Mouse (Mus musculus): ENCODE measurements around the gene Atp2b2. TPM values are rescaled to one million over a fixed set of nuclear protein-coding genes. Genes with fewer than 3 reads are reported as not detected.

The Atp2b2 gene
- total RNA-seq, 2 experiments from 2014 or later = 0.15 TPM; not detected in 1

DNA sequence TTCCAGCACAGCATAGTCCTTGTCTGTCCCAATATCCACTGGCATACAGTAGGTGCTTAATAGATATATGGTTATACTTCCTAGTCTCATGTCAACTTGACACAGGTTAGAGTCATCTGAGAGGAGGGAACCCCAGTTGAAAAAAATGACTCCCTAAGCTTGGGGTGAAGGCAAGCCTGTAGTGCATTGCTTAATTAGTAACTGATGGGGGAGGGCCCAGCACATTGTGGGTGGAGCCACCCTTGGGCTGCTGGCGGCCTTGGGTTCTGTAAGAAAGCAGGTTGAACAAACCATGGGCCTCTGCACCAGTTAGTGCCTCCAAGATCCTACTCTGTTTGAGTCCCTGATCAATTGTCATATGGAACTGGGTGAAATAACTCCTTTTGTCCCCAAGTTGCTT is 231.0 kb downstream of the Atp2b2 start:
- ATAC-seq (replicated peaks; ENCODE audit: poor library complexity, severe bottlenecking) = peak; percentile 58

DNA sequence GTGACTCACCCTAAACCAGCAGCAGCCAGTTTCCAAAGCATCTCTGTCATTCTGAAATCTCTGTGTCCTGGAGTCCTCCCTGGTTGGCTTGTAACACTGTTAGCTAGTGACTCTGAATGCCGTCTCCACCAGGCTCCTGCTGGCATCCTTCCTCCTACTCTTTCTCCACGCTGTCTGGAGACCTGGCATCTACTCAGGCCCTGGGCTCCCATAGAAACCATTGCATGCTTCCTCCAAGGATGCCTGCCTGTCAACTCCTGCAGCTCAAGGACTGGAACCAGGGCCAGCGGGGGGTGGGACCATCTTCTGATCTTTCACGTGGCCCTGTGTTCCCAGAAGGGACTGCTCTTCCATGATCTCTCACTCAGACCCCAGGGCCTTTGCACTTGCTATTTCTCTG is 231.7 kb downstream of the Atp2b2 start:
- no peak for ATAC-seq (replicated peaks; ENCODE audit: poor library complexity, severe bottlenecking)

GRCm38 (mm10) chr6:113806241-113806640 is 236.2 kb downstream of the Atp2b2 start:
- ATAC-seq (replicated peaks; ENCODE audit: poor library complexity, severe bottlenecking) = no peak

DNA sequence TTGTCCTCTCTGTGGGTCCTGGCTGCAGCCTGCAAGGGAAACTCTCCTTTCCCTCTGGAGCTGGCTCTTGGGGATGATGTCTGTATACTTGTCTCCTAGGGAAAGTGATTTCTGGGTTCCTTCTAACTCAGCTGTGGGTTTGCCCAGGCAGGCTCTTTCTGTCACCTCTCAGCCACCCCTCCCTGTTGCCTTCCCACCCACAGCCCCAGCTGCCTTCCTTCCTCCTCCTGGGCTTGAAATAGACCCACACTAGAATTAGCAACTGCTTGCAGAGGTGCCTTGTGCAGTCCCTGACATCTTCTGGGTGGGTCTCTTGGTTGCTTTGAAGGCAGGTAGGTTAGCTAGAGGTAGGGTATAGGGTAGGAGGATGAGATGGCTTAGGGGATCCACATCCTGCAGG is 241.2 kb downstream of the Atp2b2 start:
- ATAC-seq (replicated peaks; ENCODE audit: poor library complexity, severe bottlenecking) = 0 out of 2 replicates have a peak, but pooled peaks have one; percentile 36

DNA sequence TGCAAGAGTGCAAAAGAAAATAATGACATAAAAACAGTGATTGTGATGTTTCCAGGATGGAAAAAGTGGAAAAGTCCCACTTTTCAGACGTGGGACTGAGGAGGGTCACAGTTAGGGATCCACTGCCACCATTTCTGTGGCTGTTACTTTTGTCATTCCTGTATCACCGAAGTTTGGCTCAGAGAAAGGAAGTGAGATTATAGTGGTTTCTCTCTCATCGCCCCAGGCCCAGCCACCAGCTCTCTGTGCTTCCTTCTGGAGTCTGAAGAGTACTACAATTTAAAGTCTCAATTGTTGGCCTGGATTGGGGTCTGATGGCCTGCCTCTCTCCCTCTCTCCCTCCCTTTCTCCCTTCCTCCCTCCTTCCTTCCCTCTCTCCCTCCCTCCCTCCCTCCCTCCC is 242.5 kb downstream of the Atp2b2 start:
- ATAC-seq (replicated peaks; ENCODE audit: poor library complexity, severe bottlenecking) = peak; percentile 71

DNA sequence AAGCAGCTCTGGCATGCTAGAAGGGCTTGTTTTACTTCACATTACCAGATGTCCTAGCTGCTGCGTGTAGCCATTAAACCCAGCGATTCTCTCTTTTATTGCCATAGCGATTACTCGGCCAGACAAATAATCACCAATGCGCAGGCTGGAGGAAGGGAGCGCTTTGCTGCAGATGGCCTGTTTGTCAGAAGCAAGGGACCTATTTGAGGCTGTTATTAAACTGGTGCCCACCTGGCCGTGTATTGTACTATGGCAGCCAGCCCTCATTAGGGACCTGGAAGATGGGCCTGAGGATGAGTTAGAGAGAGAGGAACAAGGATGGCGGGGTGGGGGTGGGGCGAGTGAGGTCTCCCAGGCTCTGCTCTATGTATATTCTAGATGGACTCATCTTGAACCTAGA is 243.1 kb downstream of the Atp2b2 start:
- ATAC-seq (replicated peaks; ENCODE audit: poor library complexity, severe bottlenecking) = no peak

DNA sequence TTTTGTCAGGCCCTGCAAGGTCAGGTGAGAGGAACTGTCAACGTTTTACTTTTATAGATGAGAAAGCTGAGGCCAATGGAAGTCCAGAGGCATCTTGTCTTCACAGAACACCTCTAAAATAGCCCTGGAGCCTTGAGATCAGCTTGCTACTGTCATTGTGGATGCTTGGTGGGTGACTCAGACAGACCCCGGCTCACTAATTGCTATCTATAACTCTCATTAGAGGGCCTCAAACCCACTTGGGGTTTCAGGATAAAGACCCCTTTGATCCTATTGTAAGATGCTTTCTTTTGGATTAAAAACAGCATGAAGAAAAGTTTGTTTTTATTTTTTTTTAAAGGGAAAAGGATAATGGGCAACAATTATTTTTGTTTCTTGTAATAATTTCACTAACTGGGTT is 243.5 kb downstream of the Atp2b2 start:
- no peak for ATAC-seq (replicated peaks; ENCODE audit: poor library complexity, severe bottlenecking)

DNA sequence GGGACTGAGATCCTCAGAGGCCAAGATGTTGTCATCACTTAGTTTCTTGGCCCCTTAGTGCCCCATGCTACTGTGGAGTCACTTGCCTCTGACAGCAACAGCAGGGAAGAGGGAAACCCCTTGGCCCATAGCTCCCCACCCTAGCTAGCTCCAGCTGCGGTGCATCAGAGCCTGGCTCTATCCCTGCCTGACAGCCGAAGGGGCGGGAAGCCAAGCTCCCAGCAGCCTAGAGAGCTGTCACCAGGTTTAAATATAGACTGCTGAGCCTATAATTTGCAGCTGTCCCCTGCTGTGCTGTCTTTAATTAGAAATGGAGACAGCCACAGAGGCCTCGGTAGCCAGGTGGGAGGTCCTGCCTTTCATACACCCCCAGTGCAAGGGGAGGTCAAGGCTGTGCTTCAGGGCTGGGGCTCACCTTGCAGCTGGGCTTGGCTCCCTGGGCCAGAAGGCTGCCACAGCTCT is 247.1 kb downstream of the Atp2b2 start:
- ATAC-seq (replicated peaks; ENCODE audit: poor library complexity, severe bottlenecking) = no peak

DNA sequence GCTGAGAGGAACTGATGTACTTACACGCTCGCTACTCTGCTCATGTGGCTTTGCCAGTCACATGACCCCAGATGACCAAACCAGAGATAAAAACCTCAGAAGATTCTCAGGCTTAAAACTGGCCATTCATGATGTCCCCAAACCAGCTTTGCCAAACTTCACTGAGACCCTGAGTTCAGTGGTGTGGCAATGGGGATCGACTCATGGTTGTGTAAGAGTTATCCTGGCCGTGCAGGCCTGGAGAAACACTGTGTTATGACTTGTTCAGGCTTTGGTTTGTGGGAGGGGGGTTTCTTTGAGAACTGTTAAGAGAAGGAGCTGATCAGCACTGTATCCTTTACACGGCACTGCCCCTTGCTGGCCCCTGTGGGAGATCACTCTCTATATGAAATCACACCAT is 250.0 kb downstream of the Atp2b2 start:
- ATAC-seq (replicated peaks; ENCODE audit: poor library complexity, severe bottlenecking) = peak; percentile 56

- ATAC-seq (replicated peaks; ENCODE audit: poor library complexity, severe bottlenecking) = no peak
These were observed 251.4 kb downstream of the Atp2b2 start for GRCm38 (mm10) chr6:113791012-113791411.

DNA sequence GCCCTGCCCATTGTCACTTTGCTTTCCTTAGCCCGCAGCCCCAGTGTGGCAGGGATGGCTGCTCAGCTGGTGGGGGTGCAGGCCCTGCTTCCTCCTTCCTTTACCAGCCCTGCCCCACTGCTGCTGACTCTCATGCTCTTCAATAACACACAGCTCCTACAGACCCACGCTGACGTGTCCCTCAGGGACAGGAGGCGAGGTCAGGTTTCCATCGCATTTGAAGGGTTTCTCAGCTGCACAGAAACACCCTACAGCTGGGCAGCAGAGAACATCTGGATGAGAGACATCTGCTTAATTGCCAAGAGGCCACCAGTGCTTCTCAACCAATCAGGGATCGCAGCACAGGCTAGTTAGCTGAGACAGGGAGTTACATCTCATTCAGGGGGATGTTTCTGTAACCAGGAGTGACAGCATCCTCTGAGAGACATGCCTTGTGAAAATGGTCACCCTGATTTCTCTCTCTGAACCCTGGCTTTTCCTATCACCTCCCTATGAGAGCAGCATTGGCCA is 254.9 kb downstream of the Atp2b2 start:
- no peak for ATAC-seq (replicated peaks; ENCODE audit: poor library complexity, severe bottlenecking)

GRCm38 (mm10) chr6:113785658-113786057 is 256.8 kb downstream of the Atp2b2 start:
- ATAC-seq (replicated peaks; ENCODE audit: poor library complexity, severe bottlenecking) = peak; percentile 84

GRCm38 (mm10) chr6:113778229-113778753 is 264.1 kb downstream of the Atp2b2 start:
- no peak for ATAC-seq (replicated peaks; ENCODE audit: poor library complexity, severe bottlenecking)

DNA sequence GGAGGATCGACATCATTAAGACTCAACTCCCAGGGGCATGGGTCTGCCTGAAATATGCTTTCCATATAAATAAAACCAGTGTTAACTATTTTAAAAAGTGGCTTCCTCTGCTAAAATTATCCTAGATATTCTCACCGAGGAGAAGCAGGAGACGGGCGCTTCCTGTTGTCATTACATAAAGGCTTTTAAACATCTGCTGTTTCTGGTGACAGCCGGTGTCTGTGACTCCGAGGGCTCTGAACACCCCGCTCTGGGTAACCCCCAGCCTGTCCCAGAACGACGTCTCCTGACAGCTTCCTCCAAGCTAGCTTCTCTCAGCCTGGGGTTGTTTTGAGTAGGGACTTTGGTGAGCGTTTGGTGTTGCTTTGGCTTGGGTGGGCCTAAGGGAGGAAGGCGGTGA is 273.6 kb downstream of the Atp2b2 start:
- ATAC-seq (replicated peaks; ENCODE audit: poor library complexity, severe bottlenecking) = no peak

DNA sequence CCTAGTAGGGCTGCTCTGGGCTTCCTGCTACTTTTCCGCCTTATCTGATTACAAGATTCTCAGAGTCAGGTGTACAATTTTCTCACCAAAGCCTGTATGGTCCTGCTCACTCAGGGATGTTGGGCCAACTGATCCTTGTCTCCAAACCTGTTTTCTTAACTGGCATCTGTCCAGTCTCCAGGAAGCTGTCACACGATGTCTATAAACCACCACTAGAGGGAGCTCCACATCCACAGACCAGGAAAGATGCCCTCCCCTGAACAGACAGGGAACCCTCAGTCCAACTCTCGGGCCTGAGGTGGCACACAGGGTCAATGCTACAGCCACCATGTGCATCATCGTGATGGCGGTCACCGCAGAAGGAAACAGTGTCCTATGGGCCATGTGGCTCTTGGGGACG is 280.8 kb downstream of the Atp2b2 start:
- ATAC-seq (replicated peaks; ENCODE audit: poor library complexity, severe bottlenecking) = peak; percentile 72

- ATAC-seq (replicated peaks; ENCODE audit: poor library complexity, severe bottlenecking) = peak; percentile 69
These were observed 293.2 kb downstream of the Atp2b2 start for GRCm38 (mm10) chr6:113749119-113749685.

DNA sequence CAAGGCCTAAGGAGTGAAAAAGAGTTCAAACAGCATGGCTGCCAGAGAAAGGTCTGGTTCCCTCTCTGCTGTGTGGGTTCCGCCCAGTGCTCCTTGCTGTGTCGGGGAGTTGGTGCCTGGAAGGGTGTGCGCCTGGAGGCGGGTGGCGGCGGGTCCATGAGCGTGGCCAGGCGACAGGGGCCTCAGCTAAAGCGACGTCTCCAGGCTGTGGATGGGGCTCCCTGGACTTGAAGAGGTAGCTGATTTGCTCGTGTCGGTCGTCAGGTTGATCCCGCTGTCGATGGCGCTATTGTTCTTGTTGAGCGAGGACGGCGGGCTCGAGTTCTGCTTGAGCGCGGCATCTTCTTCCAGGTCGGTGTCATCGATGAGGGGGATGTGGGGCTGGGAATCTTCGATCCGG is 294.1 kb downstream of the Atp2b2 start:
- ATAC-seq (replicated peaks; ENCODE audit: poor library complexity, severe bottlenecking) = peak; percentile 46

DNA sequence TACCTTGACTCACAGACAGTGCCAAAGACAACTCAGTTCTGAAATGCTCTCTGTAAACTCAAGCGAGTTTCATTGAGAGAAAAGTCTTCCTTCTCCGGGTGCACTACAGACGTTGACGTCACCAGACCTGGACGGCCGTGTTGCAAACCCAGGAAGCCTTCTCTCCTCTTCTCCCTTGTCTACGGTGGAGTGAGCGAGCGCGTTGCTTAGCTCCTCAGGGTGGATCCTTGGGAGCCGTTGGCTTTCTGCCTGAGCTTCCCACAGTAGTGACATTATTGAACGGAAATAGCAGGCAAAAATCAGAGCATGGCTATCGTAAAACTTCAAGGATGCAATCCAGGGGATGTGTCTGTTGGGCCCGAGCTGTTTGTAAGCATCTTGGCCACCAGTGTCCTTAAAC is 295.1 kb downstream of the Atp2b2 start:
- ATAC-seq (replicated peaks; ENCODE audit: poor library complexity, severe bottlenecking) = no peak

DNA sequence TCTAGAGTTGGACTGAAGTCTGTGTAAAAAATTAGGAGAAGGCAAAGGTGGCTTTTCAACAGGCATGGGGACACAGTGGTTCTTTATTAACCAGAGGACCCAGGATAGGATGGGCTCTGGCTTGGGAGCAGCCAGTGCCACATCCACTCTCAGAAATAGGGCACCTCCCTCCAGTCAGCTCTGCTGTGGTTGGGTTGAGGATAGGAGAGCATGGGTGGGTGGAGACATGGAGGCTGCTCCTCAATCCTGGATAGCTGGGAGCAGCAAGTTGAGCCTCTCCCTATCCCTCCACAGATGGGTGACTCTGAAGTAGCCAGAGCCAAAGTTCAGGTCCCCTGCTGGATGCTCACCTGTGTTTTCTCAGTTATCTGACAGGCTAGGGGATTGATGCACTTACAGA is 297.3 kb downstream of the Atp2b2 start:
- no peak for ATAC-seq (replicated peaks; ENCODE audit: poor library complexity, severe bottlenecking)

- no peak for ATAC-seq (replicated peaks; ENCODE audit: poor library complexity, severe bottlenecking)
These were observed 299.3 kb downstream of the Atp2b2 start for GRCm38 (mm10) chr6:113743111-113743510.

DNA sequence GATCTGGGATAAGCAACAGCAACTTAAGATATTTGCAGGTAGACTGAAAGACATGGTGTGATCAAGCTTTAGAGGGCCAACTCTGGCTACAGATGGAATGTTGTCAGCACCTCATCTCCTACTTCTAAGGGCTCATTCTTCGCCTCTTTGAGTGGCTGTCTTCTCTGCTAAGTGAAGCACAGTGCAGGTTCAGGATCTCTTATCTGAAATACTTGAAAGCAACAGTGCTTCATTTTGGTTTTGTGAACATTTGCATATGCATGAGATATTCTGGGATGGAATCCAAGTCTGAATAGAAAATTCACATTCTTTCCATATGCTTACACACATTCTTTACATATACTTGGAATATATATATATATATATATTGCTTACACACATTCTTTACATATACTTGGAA is 300.1 kb downstream of the Atp2b2 start:
- ATAC-seq (replicated peaks; ENCODE audit: poor library complexity, severe bottlenecking) = no peak

DNA sequence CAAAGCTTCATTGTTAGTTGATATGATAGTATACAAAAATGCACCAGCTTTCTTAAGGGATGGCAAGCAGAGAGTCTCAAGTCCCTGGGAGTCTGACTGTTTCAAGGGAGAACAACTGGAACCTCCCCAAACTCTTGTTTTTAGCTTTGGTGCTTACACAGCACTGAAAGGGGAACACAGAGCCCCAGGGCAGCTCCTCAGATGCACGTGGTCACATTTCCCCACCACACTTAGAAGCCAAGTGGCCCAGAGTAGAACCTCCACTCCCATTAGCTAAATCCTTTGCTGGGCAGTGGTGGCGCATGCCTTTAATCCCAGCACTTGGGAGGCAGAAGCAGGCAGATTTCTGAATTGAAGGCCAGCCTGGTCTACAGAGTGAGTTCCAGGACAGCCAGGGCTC is 301.0 kb downstream of the Atp2b2 start:
- 0 out of 2 replicates have a peak, but pooled peaks have one; percentile 34 for ATAC-seq (replicated peaks; ENCODE audit: poor library complexity, severe bottlenecking)

Measured in granulocyte monocyte progenitor cell, adult 5-6 weeks (primary cell).